Mouse (Mus musculus): ENCODE measurements around the gene Ccdc162. TPM values are rescaled to one million over a fixed set of nuclear protein-coding genes. Genes with fewer than 3 reads are reported as not detected.

The Ccdc162 gene
- polyA plus RNA-seq, 1 experiment from 2014 or later: 2.2 TPM

DNA sequence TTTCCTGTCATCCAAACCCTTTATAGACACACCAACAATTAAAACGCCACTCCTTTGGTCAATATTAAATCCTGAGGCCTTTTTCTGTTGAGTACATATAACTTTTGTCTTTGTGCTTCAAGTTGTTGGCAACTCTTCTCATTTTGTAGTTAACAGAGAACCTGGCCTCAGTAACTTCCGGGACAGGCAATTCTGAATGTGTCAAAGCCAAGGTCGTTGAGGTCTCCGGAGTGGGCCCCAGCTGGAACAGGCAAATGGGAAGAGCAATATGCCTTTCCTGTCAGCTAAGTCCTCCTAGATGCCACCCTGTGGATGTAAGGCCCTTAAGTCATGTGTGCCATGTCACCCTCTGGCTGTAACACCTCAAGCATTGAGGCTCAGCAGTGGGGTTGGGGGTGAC lies 136.0 kb downstream of the Ccdc162 start:
- no peak overlapping the region for H3K9ac ChIP-seq (replicated peaks; ENCODE audit: low read depth)
- H3K4me2 ChIP-seq (replicated peaks; ENCODE audit: low read depth, low read length): no peak overlapping the region
- ATAC-seq (no peak), DNase-seq (ENCODE audit: low spot score) (no peak)
- H3K27me3 ChIP-seq (replicated peaks; ENCODE audit: insufficient read depth, low read length): no peaks in the 10 kb centered on the region
- TF ChIP-seq CTCF (IDR thresholded peaks at IDR 0.05) (no peak), EP300 (IDR thresholded peaks at IDR 0.05) (no peak)
- no peaks in the 10 kb centered on the region for H3K36me3 ChIP-seq (ENCODE audit: insufficient read depth, low read length)
- no peaks in the 10 kb centered on the region for H3K9me3 ChIP-seq (ENCODE audit: low read length)
- H3K27ac ChIP-seq (ENCODE audit: low read length): no peak overlapping the region
- WGBS: 57% methylated on average over 4 of the region's 4 CpGs
- no peaks in the 10 kb centered on the region for H3K4me1 ChIP-seq (ENCODE audit: insufficient read depth, low read depth, low read length)
- no peak overlapping the region for H3K4me3 ChIP-seq (ENCODE audit: low read depth, low read length)

DNA sequence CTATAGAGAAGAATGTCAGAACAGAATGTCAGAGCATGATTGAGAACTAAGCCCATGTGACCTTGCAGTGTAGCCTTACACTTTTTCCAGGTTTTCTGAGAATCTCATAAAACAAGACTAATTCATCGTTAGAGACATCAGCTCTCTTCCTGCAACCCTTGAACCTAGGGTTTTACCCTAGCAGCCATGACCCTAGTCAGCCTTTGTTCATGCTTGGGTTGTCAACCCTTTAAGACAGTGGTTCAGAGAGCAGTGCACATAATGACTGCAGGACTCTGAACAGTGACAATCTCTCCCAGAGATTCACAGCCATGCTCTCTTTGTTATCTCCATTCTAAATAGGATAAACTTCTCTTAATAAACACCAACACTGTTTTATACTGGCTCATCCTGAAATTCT lies 137.9 kb downstream of the Ccdc162 start:
- ATAC-seq: no peak
- 79% methylated on average over 1 of the region's 1 CpGs for WGBS
- DNase-seq (ENCODE audit: low spot score): no peak
- no peak overlapping the region for H3K9ac ChIP-seq (replicated peaks; ENCODE audit: low read depth)
- no peaks in the 10 kb centered on the region for H3K36me3 ChIP-seq (ENCODE audit: insufficient read depth, low read length)
- no peaks in the 10 kb centered on the region for H3K9me3 ChIP-seq (ENCODE audit: low read length)
- no peak overlapping the region for H3K27ac ChIP-seq (ENCODE audit: low read length)
- no peak overlapping the region for H3K4me3 ChIP-seq (ENCODE audit: low read depth, low read length)
- no peak overlapping the region for H3K4me2 ChIP-seq (replicated peaks; ENCODE audit: low read depth, low read length)
- H3K4me1 ChIP-seq (ENCODE audit: insufficient read depth, low read depth, low read length): no peaks in the 10 kb centered on the region
- H3K27me3 ChIP-seq (replicated peaks; ENCODE audit: insufficient read depth, low read length): no peaks in the 10 kb centered on the region
- TF ChIP-seq EP300 (IDR thresholded peaks at IDR 0.05): no peak
- no peak for TF ChIP-seq CTCF (IDR thresholded peaks at IDR 0.05)

DNA sequence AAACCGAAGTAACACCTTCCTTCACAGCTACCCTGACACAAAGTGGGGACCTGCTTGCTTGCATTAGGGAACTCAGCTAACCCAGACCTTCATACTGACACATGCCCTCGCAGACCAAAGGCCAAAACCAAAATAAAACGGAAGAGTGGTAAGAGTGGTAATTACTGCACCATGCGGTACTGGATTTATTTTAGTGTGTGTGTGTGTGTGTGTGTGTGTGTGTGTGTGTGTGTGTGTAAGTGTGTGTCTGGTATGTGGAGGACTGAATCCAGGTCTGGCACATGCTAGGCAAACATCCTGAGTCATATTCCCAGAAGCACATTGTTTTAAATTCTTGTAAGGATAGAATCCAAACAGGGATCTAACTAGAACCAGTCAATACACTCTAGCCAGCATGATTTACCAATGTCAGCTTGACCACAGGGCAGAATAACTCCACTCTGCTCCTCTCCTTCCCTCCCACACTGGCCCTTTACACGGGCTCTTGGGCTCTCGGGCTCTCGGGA lies 140.1 kb downstream of the Ccdc162 start:
- H3K4me2 ChIP-seq (replicated peaks; ENCODE audit: low read depth, low read length): no peak overlapping the region
- H3K4me1 ChIP-seq (ENCODE audit: insufficient read depth, low read depth, low read length): no peaks in the 10 kb centered on the region
- DNase-seq (ENCODE audit: low spot score) (no peak), ATAC-seq (no peak; the same call in 1 of the 2 replicates)
- H3K36me3 ChIP-seq (ENCODE audit: insufficient read depth, low read length): no peaks in the 10 kb centered on the region
- H3K27me3 ChIP-seq (replicated peaks; ENCODE audit: insufficient read depth, low read length): no peaks in the 10 kb centered on the region
- H3K9ac ChIP-seq (replicated peaks; ENCODE audit: low read depth): no peak overlapping the region
- 62% methylated on average over 7 of the region's 7 CpGs for WGBS
- no peak overlapping the region for H3K27ac ChIP-seq (ENCODE audit: low read length)
- no peaks in the 10 kb centered on the region for H3K9me3 ChIP-seq (ENCODE audit: low read length)
- H3K4me3 ChIP-seq (ENCODE audit: low read depth, low read length): no peak overlapping the region
- TF ChIP-seq CTCF (IDR thresholded peaks at IDR 0.05) (no peak), EP300 (IDR thresholded peaks at IDR 0.05) (no peak)

DNA sequence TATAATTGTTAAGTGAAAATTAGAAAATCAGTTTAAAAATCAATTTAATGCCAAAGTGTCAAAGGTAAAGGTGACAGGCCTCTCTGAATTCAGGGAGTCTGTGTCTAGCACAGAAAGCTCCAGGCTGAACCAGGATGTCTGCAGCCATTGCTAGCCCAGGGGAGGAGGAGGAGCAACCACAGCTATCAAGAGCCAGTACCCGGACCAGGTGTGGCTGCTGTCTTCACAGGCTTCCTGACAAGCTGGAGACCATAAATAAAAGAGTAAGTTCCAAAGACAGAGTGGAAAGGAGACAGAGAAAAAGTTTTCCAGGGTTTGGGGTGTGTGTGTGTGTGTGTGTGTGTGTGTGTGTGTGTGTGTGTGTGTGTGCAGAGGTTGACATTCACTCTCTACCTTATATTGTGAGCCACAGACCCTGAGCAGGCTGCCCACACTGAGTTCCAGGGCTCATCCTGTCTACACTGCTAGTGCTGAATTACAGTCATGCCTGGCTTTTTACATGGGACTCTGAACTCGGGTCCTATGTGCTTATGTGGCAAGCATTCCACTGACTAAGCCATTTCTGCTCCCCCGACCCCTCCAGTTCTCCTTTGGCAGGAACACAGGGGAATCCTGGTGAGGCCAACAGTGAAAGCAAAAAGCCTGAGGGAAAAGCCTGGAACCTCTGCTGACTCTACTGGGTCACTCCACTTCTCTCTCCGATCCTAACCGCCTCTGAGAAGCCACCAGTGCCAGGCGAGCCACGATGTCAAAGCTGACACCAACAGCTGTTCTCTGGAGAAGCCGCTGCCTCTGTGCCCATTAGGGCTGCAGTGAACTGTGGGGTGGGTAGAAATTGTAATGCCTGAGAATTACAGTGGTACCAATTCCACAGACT lies 140.7 kb downstream of the Ccdc162 start:
- DNase-seq (ENCODE audit: low spot score) (no peak), ATAC-seq (no peak)
- no peak overlapping the region for H3K4me2 ChIP-seq (replicated peaks; ENCODE audit: low read depth, low read length)
- H3K27me3 ChIP-seq (replicated peaks; ENCODE audit: insufficient read depth, low read length): no peaks in the 10 kb centered on the region
- TF ChIP-seq EP300 (IDR thresholded peaks at IDR 0.05): no peak
- TF ChIP-seq CTCF (IDR thresholded peaks at IDR 0.05): no peak
- H3K4me1 ChIP-seq (ENCODE audit: insufficient read depth, low read depth, low read length): no peaks in the 10 kb centered on the region
- H3K4me3 ChIP-seq (ENCODE audit: low read depth, low read length): no peak overlapping the region
- no peak overlapping the region for H3K27ac ChIP-seq (ENCODE audit: low read length)
- no peaks in the 10 kb centered on the region for H3K36me3 ChIP-seq (ENCODE audit: insufficient read depth, low read length)
- WGBS: 56% methylated on average over 8 of the region's 8 CpGs
- H3K9ac ChIP-seq (replicated peaks; ENCODE audit: low read depth): no peak overlapping the region
- H3K9me3 ChIP-seq (ENCODE audit: low read length): no peaks in the 10 kb centered on the region

DNA sequence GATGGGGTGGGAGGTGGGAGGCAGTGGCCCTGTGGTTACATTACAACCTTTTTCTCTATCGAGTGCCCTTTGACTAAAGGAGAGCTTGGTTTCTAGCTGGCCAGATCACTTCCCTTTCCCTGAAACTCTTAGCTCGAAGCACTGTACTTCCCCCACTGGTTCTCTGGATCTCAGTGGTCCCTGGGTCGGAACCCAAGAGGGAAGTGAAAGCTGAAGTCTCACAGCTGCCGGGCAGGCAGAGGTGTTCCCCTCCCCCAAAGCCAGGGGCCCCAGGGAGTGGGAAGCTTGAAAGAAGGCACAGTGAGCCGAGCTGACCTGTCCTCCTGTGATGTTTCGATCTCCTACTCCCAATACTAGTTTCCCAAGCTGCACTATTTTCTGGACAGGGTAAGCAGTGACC lies 143.2 kb downstream of the Ccdc162 start:
- H3K4me3 ChIP-seq (ENCODE audit: low read depth, low read length): no peak overlapping the region
- H3K9ac ChIP-seq (replicated peaks; ENCODE audit: low read depth): no peak overlapping the region
- no peaks in the 10 kb centered on the region for H3K36me3 ChIP-seq (ENCODE audit: insufficient read depth, low read length)
- ATAC-seq: peak; percentile 58
- no peaks in the 10 kb centered on the region for H3K9me3 ChIP-seq (ENCODE audit: low read length)
- DNase-seq (ENCODE audit: low spot score): peak; percentile 58
- WGBS: 9% methylated on average over 6 of the region's 6 CpGs
- no peak overlapping the region for H3K4me2 ChIP-seq (replicated peaks; ENCODE audit: low read depth, low read length)
- H3K27me3 ChIP-seq (replicated peaks; ENCODE audit: insufficient read depth, low read length): no peaks in the 10 kb centered on the region
- TF ChIP-seq CTCF (IDR thresholded peaks at IDR 0.05) (no peak), EP300 (IDR thresholded peaks at IDR 0.05) (no peak)
- no peaks in the 10 kb centered on the region for H3K4me1 ChIP-seq (ENCODE audit: insufficient read depth, low read depth, low read length)
- no peak overlapping the region for H3K27ac ChIP-seq (ENCODE audit: low read length)

DNA sequence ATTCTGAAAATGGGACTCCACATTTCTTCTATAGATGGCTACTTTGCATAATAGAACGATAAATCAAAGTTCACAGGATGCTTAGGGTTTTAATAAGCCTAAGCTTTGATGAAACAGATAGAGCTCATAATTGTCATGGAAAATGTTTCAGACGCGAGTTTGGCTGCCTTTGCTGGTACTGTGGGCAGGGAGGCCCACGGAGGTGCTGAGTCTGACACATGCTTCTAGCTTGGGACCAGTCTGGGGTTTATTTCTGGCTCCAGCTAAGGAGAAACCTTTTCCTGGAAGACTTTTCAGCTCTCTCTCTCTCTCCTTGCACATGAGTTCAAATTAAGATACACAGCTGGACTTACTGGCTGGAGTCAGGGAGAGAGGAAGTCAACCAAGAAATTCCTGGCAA lies 144.2 kb downstream of the Ccdc162 start:
- Histone ChIP-seq H3K4me3 (ENCODE audit: low read depth, low read length) (no peak overlapping the region), H3K4me1 (ENCODE audit: insufficient read depth, low read depth, low read length) (no peaks in the 10 kb centered on the region)
- TF ChIP-seq CTCF (IDR thresholded peaks at IDR 0.05) (no peak), EP300 (IDR thresholded peaks at IDR 0.05) (no peak)

More for the DNA sequence above, 144.2 kb downstream of the Ccdc162 start:
- Histone ChIP-seq H3K9ac (replicated peaks; ENCODE audit: low read depth) (no peak overlapping the region), H3K9me3 (ENCODE audit: low read length) (no peaks in the 10 kb centered on the region), H3K27me3 (replicated peaks; ENCODE audit: insufficient read depth, low read length) (no peaks in the 10 kb centered on the region), H3K36me3 (ENCODE audit: insufficient read depth, low read length) (no peaks in the 10 kb centered on the region), H3K27ac (ENCODE audit: low read length) (no peak overlapping the region), H3K4me2 (replicated peaks; ENCODE audit: low read depth, low read length) (no peak overlapping the region)
- ATAC-seq (no peak), DNase-seq (ENCODE audit: low spot score) (no peak)
- 77% methylated on average over 4 of the region's 4 CpGs for WGBS

Data from lung, postnatal 0 days (tissue).